Mouse (Mus musculus) embryonic fibroblast, embryonic 13.5 days (primary cell): ENCODE results near the gene Mroh2a. TPM values are rescaled to one million over a fixed set of nuclear protein-coding genes. Genes with fewer than 3 reads are reported as not detected.

ENCODE experiments used
- H3K27ac ChIP-seq: 2 replicates; pipeline ENCODE4 v1.5.1; 2012; ENCODE audit warnings: low read length, control low read depth, inconsistent platforms; ENCODE audit not compliant: insufficient read depth
- H3K4me1 ChIP-seq: 2 replicates; pipeline ENCODE4 v1.6.1; 2011; ENCODE audit warnings: low read length; ENCODE audit not compliant: control insufficient read depth, insufficient read depth
- H3K4me3 ChIP-seq: 2 replicates; pipeline ENCODE4 v1.5.1; 2011; ENCODE audit warnings: mild to moderate bottlenecking, control low read depth, low read length; ENCODE audit not compliant: insufficient read depth
- CTCF ChIP-seq: IDR thresholded peaks from 2 replicates; pipeline ENCODE4 v1.5.1; 2011; ENCODE audit warnings: mild to moderate bottlenecking, control low read depth, low read length, moderate library complexity, borderline replicate concordance; ENCODE audit not compliant: insufficient read depth
- POLR2A ChIP-seq: IDR thresholded peaks from 2 replicates; pipeline ENCODE4 v1.6.1; 2011; ENCODE audit warnings: low read depth, mild to moderate bottlenecking, control low read depth, low read length, moderate library complexity
- polyA plus RNA-seq: library from polyadenylated mRNA; stranded (reverse); fragments of >200 nt; gene quantifications from 2 replicates; pipeline ENCODE4 v1.2.4, GENCODE M21; 2011; ENCODE audit warnings: low read depth; ENCODE audit not compliant: missing spikeins, insufficient read length

Mroh2a gene
- polyA plus RNA-seq, 1 experiment, result not detected

DNA sequence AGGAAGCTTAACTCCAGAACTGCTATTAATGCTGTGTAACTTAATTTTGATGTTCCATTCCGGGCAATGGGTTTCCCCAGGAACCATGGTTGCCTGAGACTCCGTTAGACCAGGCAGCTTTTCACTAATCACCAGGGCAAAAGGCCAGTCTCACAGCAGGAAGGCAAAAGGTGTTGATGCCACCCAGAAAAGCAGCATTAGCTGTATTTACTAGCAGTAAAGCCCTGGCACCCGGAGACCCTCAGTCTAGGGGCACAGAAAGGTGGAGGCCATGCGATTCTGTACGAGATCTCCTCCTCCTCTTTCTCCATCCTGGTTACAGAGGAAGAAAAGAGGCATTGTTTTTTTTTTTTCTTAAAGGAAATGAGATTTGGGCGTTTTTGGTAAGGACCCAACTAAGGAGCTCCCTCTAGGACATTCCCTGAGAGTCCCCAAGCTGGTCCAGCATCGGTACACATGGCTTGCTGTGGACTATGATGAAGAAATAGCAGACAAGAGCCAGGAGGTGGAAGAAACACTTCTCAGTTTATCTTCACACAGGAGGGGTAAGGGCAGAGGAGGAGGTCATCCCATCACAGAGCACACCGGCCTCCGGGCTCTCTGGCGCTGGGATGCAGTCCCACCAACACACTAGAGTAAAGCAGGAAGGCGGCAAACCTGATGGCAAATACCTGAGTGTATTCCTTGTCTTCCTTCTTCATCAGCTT, 47.7 kb downstream of the Mroh2a start:
- Histone ChIP-seq H3K27ac (no peak overlapping the region), H3K4me1 (peaks cover 8% of the 10 kb centered on the region), H3K4me3 (no peak overlapping the region)
- TF ChIP-seq POLR2A (no peak), CTCF (no peak)

DNA sequence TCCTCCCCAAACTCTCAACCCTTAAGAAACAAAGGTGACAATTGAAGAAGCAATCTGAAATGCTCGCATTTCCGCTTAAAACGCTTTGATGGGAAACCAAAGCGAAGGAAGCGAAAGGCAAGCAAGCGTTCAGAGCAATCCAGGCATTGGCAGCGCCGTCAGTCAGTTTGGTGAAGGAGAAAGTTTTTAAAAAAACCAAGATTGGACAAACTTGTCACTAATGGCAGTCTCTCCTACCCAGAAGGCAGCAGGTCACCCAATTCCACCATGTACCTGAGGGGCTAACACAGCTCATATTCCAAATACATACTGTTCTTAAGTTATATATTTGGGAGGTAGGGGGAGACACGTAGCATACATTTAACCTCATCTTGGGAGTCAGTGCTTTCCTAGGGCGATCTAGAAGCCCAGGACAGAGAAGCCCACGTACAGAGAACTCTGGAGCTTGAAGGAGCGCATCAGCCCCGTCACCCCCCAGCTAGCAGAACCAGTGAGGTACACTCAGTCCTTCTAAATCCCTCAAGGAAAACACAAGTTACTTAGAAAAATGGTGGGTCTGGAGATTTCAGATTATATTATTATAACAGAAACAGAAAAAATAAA, 48.4 kb downstream of the Mroh2a start:
- no peak overlapping the region for H3K27ac ChIP-seq
- H3K4me1 ChIP-seq, result peaks cover 8% of the 10 kb centered on the region
- TF ChIP-seq CTCF (no peak), POLR2A (no peak)
- H3K4me3 ChIP-seq, result no peak overlapping the region

DNA sequence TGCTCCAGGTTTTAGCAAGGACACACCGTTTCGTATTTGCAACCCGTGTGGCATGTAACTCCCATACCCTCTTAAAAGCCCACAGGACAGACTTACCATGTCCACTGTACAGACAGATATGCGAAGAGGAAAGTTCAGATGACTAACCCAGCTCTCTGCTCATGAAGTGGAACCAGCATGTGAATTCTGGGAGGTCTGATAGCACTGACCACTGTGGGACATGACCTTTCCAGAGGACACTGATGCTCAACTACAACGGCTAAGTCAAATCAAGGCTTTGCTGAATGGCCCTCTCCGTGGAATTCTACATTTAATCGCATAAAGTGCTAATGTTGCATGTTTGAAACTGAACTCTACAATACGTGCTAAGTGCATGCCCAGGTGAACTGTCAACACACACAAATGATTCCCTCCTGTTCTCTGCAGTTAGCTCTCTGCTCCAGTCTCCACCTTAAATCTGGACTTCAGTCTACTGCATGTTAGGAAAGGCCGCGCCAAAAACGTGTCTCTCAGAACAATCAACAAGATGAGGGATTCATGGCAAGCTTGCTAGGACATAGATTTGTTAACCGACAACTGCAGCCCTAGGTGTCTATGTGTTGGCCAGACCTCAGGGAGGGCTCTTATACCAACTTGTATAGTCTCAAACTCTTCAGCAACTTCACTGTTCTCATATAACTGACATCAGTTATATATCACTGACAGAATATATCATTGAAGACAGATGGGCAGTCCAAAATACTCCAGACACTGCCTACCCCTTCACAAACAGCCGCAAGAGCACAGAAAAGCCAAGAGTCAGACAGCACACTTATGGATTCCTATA, 49.1 kb downstream of the Mroh2a start:
- peak overlapping the region; percentile 76 for H3K4me3 ChIP-seq
- no peak for TF ChIP-seq POLR2A
- no peak for TF ChIP-seq CTCF
- no peak overlapping the region for H3K27ac ChIP-seq
- H3K4me1 ChIP-seq, result peaks cover 8% of the 10 kb centered on the region

DNA sequence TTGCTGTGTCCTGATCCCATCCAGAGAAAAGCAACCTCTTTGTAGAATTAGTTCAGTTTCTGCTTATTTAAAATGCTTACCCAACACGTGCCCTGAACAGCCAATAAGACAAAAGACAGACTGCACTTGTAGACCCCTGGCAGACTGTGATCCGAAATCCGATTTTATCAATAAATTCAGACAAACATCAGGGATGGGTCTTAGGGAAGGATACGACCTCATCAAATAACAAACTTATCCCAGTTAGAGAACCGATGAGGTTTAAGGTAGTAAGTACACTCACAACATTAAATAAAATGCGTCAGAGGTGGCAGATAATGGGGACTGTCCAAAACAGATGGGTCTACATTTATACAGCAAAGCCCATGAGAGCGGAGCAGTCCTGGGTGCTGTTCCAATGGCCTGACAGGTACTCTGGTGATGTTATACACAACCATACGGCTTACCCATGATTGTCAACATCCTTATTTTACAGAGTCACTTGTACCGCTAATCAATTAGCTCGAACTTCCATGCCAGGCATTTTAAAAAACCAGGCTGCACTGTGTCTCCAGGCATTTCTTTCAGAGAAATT, 49.8 kb downstream of the Mroh2a start:
- TF ChIP-seq CTCF (no peak), POLR2A (no peak)
- peaks cover 8% of the 10 kb centered on the region for H3K4me1 ChIP-seq
- H3K27ac ChIP-seq, result peak overlapping the region; percentile 20; the same call in 1 of the 2 replicates
- peak overlapping the region; percentile 76 for H3K4me3 ChIP-seq

DNA sequence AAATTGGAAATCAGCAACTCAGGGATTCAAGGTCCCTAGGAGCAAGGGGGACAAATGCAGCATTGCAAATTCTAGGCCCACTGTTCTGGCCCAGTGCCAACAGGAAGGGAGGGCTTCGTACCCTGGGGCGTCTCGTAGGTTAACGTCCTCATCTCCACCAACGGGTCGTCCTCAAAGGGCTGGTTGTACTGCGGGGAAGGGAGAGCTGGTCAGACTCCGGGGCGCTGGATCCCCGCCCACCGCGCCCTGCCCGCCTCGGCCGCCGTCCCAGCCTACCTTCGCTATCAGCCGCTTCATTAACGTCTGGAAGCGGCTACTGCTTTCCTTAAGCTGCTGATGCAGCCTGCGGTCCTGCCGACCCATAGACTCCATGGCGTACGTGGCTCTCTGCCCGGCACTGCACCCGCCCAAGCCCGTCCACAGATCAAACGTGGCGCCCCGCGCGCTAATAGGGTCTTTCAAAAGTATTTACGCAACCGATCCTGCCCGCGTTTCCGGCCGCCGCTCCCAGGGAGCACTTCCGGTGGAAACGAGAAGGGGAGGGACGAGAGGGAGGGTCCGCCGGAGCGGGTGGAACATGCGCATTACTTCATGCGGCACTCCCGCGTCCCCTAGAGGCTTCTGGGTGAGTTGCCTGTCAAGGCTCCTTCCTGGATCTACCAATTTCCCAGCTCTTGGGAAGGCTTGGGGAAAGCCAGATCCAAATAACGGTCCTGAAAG, 50.5 kb downstream of the Mroh2a start, which contains the start of the genes Hjurp and Trpm8:
Hjurp (minus strand) TSS at position 536 of the 720 bp plus-strand sequence.
Trpm8 (plus strand) TSS at position 564 of the 720 bp plus-strand sequence.
- peak within 1 kb of the TSS; percentile 76 for H3K4me3 ChIP-seq
- H3K27ac ChIP-seq, result peak within 1 kb of the TSS; percentile 20
- TF ChIP-seq CTCF (no peak), POLR2A (no peak)
- peaks cover 8% of the 10 kb centered on the region for H3K4me1 ChIP-seq

DNA sequence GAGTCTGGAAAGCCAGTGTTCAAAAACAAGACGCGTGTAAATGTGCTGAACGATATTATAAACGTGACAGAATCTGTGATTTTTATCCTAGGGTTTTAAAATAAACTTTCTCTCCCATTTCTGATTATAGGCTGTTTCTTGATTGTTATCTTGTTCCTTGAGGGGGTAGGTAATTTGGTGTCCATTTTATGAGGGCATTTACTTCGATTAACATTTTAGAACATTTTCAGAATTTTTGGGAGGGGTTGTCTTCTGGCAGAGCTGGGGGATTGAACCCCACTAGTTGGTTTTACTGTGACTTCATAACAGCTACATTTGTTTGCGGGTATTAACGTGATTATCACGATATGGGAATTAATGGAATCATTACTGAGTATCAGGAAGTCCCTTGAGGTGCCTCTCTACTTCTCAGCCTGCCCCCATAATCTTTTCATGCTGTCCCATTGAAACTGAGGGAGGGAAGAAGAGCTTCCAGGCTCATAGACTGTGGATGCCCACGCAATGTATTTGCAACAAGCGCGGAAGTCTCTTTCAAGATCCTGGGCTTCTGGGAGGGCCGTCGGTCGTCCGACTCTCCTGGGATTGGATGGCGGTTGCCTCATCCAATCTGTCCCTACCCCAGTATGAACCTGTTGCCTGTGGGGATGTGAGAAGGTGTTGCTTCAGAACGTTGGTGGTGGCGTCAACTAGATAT, 51.2 kb downstream of the Mroh2a start:
- Histone ChIP-seq H3K4me1 (peaks cover 8% of the 10 kb centered on the region), H3K4me3 (no peak overlapping the region), H3K27ac (no peak overlapping the region)
- no peak for TF ChIP-seq POLR2A
- no peak for TF ChIP-seq CTCF

DNA sequence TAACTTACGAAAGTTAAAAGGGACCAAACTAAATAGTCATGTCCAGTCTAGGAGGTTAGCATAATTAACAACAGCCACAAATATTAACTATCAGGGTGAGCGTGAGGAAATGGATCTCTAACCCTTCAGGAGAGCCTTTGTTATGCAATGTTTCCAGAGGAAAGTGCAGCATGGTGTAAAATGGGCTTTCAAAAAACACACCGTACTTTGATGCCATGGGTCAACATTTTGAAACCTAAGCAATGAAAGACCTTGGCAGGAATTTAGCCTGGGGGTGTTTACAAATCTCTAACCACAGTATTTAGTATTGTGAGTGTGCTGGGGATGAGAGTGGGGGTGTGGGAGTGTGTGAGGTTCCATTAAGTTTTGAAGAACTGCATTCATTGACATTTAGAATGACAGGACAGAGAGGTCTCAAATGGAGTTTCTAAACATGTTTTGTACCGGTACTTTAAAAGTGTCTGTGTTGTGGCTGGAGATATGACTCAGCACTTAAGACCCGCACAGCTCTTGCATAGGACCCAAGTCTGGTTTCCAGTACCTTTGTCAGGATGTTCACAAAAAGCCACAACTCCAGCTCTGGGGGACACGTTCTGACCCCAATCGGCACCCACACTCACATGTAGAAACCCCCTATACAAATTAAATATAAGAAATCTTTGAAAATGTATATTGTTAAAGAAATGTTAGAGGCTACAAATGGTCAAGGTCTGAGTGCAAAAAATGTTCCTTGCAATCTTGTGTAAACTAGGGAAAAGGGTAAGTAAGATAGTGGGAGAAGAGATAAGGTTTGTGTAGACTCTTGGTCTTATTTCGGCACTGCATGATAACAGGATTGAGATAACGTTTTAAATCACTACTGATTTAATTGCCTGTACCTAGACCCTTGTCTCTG, 52.6 kb downstream of the Mroh2a start:
- no peak for TF ChIP-seq POLR2A
- no peak for TF ChIP-seq CTCF
- Histone ChIP-seq H3K4me3 (no peak overlapping the region), H3K27ac (no peak overlapping the region), H3K4me1 (peaks cover 8% of the 10 kb centered on the region)

DNA sequence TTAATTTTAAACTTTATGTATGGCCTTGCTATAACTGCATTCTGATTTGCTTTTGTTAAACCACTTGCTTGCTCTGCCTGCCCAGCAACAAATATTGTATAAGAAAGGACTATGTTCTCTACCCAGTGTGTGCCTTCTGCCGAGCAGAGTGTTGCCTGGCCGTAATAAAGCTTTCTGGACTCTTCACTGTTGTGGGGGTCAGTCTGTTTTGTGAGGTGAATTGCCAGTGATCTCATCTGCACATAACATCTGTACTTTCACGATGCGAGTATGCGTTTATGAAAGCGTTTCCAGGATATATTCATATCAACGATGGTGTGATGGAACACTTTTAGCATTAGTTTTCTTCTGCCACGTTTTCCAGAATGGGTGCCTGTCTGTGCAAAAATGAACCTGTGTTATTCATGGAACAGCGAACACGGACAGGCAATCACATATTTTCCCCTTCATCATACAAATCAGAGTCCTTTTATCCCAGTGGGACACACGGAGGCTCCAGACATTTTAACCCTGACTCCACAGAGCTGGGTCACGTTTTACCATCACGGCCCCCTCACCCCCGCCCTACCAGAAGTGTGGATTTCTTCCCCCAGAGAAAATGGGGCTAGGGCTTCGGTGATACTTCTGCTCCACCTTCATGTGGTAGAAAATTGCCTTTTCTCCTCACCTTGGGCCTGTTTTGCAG, 53.4 kb downstream of the Mroh2a start:
- Histone ChIP-seq H3K4me1 (peaks cover 8% of the 10 kb centered on the region), H3K27ac (no peak overlapping the region), H3K4me3 (no peak overlapping the region)
- TF ChIP-seq POLR2A (no peak), CTCF (no peak)
